Mouse (Mus musculus): Measurements from ENCODE around the gene Tdrd9.

Tdrd9 gene

GRCm38 (mm10) chr12:112033409-112033975, 62.1 kb downstream of the Tdrd9 start:
- DNase-seq: no peak

- DNase-seq: peak; percentile 18
Measured at GRCm38 (mm10) chr12:112035341-112036100, 64.2 kb downstream of the Tdrd9 start.

DNA sequence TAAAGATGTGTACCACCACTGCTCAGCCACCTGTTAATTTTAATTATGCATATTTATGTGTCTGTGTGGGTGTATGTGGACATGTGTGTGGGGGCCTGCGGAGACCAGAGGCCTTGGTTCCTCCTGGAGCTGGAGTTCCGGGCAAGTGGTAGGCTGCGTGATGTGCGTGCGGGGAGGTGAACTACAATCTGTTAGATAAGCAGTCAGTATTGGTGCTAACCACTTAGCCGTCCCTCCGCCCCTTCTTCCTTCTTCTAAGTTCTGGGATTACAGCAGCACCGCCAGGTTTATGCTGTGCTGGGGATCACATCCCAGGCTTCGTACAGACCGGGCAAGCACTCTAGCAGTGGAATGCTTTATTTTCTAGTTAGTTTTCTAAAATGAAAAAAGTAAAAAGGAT, 67.1 kb downstream of the Tdrd9 start:
- DNase-seq: no peak

- no peak for DNase-seq
Measured at GRCm38 (mm10) chr12:112039169-112039568, 67.8 kb downstream of the Tdrd9 start.

DNA sequence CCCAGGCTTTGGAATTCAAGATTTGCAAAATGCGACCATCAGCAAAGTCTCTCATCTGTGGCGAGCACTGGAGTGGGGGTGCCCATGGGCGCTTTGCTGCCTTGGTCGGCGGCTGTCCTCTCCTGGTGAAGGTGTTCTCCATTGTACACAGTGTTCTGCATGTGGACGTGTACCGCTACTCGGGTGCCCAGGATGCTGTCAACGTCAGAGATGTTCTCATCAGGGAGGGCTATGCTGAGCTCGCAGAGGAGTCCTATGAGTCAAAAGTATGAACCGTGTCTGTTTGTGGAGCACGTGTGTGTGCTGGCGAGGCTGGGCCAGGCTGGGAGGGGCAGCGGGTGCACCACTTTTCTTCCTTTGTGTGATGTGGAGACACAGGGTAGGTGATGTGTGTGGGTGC, 71.3 kb downstream of the Tdrd9 start:
- no peak for DNase-seq

DNA sequence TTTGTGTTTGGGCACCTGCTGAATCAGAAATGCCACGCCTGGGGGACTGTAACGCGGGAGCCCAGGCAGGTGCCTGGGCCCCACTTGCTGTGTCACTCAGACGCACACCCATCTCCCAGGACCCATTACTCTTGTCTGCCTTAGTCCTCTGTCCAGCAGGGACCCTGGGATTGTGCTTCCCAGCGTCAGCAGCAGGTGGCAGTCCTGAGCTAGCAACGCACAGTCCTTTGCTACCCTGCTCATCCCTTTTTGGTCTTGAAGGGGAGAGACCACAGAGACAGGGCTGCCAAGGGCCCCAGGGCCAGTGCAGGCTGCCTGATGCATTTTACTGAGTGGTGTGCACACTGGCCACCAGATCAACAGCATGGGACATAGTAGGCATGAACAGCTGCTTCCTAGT, 106.3 kb downstream of the Tdrd9 start:
- peak; percentile 58 for DNase-seq

DNA sequence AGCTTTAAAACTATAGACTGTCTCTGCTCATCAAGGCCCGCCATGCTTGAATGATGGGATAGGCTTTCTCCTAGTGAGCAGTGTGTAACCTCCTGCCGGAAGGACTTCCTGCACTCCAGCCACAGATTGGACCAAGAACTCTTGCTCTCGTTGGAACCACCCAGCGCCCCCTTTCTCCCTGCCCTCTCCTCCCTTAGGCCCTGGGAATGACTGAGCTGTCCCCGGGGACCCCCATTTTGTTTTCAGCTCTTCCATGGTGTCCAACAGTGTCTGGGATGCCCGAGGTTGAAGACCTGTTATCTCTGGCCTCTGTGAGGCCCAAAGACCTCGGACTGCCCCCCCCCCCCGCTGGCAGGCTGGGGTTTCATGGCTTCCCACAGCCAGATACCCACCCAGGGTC, 108.6 kb downstream of the Tdrd9 start:
- DNase-seq: no peak

GRCm38 (mm10) chr12:112080911-112081310, 109.6 kb downstream of the Tdrd9 start:
- DNase-seq: no peak

GRCm38 (mm10) chr12:112082241-112082640, 110.9 kb downstream of the Tdrd9 start:
- no peak for DNase-seq

DNA sequence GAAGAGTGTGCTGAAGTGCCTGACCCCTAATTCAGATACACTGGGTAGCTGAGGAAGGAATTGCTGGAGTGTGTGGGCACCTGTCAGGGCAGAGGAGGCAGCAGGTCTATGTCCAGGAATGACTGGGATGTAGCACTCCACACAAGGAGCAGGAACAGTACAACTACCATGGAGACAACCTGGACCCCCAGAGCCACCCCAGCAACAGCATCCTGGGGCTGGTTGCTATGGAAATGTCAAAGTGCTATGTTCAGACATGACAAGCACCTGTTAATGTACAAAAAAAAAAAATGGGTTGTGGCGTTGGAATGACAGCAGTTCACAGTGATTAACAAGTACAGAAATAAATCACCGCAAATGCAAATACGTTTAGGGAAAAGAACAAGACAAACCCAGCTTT, 114.9 kb downstream of the Tdrd9 start:
- DNase-seq: no peak

DNA sequence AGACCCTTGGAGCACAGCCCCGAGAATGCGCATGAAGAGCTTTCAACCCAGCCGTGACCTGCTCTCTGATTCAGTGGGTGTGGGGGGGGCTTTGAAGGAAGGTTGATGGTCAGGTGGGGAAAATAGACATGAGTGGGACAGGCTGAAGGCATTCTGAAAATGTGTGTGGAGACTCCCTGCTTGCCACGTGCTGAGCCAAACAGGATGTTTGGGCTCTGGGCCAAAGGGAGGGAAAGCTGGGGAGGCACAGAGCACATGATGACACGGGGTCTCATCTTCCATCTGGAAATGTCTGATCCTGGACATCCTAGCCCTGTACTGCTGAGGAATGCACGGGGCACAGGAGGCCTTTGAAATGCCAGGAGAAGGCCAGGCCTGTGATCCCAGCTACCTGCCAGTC, 115.4 kb downstream of the Tdrd9 start:
- DNase-seq: no peak

DNA sequence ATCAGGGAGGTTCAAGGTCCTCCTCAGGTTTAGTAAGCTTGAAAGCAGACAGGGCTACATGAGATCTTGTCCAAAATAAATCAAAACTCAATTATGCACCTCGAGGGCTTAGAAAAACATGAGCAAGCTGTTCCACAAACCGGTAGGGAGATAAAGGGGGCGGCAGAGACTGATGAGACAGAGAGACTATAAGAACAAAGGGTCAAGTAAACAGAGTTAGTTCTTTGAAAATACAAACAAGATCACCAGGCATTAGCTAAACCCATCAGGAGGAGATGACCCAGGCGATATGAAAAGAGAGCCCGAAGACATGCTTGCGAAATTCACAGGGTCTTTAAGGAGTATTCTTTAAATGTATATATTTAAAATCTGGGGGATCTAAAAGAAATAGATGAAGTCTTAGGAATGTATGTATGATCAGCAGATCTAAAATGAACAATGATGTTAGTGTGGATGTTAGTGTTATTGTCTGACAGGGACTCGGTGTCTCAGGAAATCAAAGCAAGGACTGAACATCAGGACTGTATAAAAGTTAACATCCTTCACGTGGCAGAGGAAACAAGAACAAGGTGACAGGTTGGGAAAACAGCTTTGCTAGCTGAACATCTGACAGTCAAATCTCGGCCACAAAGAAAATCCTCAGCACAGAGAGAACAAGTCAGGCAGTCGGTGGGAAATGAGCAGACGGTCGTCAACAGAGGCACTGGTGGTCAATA, 117.4 kb downstream of the Tdrd9 start:
- DNase-seq: no peak

DNA sequence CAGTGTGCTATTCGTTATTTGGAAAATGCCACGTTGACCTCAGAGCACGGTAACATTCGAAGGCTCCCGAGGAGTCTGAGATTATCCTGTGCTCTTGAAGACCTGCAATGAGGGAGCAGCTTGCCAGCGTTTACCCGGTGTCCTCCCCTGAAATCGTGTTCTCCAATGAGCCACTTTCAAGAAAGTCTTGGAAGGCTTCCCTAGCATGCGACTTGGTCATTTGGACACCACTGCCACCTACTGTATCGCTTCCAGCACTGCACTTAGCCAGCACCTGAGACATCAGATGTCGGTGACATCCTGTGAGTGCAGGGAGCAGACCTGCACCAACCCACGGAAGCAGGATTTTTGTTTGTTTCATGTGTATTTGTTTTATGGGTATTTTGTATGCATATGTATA, 119.7 kb downstream of the Tdrd9 start:
- peak; percentile 87 for DNase-seq

DNA sequence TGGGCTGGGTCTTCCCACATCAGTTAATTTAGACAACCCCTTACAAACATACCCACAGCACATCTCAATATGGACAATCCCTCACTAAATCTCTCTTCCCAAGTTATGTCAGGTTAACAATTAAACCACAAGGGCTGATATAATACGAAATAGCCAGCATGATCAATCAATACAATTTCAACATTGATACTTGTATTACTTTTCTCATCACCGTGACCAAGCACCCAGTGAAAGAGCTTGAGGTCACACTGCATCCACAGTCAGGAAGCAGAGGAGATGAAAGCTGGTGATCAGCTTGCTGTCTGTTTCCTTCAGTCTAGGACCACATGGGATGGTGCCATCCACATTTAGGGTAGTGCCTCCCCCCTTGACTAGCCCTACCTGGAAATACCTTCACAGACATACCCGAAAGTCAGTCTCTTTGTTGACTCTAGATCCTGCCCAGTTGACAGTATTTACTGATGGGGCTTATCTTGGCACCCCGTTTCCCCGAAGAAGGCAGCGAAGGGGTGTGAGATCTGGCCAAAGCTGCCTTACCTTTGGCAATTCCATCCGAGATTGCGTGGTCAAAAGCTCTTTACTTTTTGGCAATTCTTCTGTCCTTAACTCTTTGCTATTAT, 123.0 kb downstream of the Tdrd9 start:
- DNase-seq: no peak

DNA sequence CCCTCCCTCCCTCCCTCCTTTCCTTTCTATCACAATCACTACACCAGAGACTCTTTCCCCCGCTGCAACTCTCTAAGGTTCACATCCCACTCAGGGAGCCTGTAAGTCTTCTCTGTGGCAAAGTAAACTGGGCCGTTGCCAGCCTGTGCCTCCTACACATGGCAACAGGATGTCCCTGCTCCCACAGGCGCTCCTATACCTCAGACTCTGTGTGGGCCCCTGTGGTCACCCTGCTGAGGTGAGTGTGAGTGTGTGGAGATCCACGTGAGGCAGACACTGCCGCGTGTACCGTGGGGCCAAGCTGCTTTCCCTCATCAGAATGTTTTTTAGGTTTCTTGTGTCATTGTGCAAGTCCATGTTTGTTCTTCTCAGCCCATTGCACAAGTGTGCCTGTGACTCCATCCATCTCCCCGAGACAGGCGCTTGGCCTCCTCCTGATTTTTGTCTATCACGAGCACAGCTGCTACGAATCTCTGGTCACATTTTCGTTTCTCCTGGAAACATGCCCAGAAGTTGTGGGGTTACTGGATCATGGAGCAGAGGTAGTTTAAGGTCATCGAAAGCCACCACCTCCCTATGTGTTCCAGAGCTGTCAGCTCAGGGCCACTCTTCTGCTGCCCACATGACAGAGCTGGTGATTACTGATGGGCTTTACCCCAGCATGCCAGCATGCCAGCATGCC, 124.8 kb downstream of the Tdrd9 start:
- no peak for DNase-seq

- DNase-seq: no peak
Measured at GRCm38 (mm10) chr12:112096733-112097117, 125.4 kb downstream of the Tdrd9 start.

GRCm38 (mm10) chr12:112100106-112100505, 128.7 kb downstream of the Tdrd9 start:
- no peak for DNase-seq

DNA sequence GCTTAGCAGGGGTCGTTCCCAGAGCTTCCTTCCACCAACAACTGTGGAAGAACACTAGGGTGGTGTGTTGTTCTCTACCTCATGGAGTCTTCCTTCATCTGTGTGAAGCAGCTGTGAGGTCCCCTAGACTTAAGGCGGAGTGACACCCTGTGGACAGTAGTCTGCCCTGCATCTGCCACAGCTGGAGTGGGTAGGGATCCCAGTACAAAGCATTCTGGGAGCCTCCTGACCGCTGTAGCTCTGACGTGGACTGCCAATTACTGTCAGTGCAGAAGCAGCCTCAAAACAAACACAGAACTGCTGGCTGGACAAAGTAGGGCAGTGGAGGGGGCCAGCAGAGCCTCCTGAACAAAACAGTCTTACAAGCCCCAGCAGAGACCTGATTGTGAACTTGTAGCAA, 129.7 kb downstream of the Tdrd9 start:
- DNase-seq: no peak

DNA sequence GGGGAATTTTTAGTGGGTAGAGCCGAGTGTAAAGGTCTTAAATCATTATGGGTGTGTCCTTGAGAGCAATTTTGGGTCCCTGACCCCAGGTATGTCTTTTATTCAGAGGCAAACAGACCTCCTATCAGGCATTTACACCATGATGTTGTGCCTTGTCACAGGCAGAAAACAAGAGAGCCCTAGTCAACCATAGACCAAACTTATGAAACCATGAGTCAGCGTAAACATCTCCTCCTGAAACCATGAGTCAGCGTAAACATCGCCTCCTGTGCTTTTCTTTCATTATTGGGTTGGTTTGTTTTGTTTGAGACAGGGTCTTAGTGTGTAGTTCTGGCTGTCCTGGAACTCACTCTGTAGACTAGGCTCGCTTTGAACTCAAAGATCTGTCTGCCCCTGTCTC, 131.8 kb downstream of the Tdrd9 start:
- no peak for DNase-seq

DNA sequence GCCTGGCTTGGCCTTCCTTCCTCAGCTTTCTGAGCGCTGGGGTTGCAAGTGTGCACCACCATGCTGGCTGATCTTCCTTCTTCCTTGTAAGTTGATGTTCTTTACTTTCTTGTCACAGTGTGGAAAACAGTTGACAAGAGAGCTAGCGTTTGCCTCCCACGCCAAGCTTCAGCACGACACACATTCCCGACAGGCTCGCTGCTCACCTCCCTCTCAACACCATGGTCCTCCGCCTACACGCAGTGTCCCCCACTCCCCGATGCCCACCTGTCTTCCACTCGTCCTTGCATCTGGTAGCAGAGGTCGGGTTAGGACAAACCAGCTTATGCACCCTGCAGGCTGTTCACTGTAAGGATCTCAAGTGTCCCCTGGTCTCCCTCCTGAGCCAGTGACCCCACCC, 133.5 kb downstream of the Tdrd9 start:
- DNase-seq: no peak

DNA sequence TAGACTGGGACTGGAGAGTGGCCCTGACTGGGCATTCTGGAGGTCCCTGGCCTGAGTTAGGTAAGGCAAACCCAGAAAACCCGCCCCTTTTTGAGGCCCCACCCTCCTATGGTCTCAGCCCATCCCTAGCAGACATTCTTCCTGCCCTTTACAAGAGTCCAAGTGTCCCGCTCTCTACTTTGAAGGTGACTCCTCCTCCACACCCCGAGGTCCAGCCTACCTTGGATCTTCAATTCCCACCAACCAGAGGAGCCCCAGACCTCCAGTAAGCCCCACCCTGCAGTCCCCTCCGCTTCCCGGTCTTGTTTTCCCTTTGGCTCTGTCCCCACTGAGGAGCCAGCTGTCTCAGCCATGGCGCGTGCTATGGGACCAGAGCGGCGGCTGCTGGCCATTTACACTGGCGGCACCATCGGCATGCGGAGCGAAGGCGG, 135.2 kb downstream of the Tdrd9 start, which contains the start of gene Aspg:
Aspg (plus strand) TSS at position 139 of the 431 bp plus-strand sequence.
- no peak for DNase-seq

DNA sequence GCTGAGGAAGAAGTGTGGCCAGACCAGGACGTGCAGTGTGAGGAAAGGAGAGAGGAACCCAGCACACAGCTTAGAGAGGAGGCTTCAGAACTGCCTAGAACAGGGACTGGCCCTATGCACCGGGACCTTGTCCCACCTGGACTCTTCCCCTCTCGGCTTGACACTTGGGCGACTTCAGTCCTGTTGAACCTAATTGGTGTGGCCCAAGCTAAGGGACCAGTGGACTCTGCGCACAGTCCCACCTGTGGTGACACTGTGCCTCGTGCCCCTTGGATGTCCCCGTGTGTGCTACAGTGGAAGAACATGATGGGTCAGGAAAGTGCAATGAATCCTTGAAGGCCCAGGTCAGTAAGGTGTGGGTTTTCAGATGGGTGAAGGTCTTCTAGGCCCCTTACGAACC, 136.3 kb downstream of the Tdrd9 start:
- DNase-seq: no peak
